Mouse (Mus musculus) spleen, adult 12 weeks (tissue): ENCODE measurements around the gene Asgr1.
"Not testable (repeated sequence)": the region's sequence is repeated elsewhere in the genome, so short reads cannot be mapped to it uniquely, and the experiment has no call there.

ENCODE experiments used
- DNase-seq: peaks from one replicate; pipeline ENCODE4 v3.0.0; 2022; ENCODE audit warnings: low spot score

Gene Asgr1

DNA sequence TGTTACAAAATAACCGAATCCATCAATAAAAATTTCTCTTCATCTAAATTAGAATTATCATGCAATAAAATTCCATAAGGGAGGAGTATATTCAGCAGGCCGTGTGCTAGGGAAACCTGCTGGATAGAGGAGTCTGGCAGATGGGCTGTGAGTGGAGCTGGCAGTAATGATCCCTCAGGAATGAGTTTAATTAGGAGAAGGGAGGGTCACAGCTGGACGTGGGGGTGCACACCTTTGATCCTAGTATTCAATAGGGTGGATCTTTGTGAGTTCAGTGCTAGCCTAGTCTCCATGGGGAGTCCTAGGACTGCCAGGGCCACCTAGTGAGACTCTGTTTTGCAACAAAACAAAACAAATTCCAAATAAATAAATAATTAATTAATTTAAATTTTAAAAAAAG, 14.4 kb downstream of the Asgr1 start:
- DNase-seq = no peak

DNA sequence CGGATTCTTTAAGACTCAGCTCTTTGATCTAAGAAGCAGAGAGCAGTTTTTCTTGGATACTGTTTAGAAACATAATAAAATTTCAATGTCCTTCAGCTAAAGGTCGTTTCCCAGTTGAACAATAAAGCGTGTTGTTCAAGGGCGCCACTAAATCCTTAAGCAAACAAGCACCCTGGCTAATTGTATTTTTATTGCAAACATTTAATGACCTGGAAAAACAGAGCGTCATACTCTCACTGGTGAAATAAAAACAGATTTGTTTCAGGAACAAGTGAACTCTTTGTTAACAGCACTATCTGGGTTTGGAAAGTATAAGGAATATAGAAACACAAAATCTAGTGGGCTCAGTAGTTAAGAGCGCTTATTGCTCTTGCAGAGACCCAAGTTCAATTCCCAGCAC, 16.2 kb downstream of the Asgr1 start:
- DNase-seq = no peak

DNA sequence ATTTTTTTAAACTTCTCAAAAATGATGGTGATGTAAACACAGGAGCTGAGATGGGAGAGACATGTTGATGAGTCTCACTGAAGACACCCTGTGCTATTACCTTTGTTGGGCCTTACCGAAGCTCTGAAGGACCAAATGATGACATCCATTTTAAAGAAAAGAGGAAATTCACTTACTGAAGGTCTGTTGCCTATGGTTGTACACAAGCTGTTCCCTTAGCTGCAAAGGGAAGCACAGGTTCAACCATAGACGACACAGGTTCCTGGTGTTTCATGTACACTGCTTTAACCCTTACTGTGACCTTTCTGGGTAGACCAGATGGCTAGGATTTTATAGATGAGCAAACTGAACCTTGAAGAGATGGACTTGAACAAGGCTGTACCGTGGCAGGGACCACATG, 16.7 kb downstream of the Asgr1 start:
- DNase-seq = not testable (repeated sequence)

DNA sequence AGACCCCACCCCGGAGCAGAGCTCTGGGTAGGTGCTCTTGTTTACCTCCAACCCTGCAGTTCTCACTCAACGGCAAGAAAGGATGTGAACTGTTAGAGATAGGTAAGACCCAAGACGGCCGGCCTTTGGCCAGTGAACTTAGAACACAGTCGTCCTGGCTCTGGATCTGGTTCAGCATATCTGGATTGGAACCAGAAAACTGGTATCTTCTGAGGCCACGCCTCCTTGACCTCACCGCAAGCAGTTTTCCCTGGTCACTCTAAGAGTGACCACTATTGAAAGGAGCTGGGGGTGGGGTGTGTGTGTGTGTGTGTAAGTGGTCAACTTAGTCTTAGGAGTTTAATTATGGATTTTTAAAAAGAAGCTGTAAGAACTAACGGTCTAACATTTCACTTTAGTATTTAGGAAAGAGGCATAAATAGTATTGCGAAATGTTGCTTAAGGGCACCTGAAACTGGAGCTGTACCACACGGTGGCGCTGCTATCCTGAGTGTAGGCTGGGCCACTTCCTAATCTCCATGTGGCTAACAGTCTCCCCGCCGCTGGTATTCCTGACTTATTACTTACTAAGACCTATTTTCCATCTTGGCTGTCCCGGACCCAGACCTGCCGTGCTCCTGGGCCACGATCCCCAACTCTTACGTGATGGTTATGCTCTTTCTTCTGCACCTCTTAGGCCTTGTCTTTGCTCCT, 20.6 kb downstream of the Asgr1 start:
- peak; percentile 50 for DNase-seq

DNA sequence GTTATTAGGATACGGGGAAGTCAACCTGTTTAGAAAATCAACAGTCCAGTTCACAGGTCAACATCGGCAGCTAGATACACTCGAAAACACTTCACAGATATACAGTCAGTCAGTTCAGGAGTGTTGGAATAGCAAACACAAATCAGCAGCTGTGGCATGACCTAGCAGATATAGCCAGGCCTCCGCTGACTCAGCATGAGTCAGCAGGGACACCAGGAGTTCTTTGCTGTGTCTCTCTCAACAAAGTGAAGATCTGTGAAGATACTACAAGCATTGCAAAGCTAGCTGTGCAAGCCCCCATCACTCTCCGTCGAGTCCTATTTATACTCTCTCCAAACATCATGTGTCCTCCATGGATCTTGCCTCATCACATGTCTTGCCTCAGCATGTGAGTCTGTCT, 21.7 kb downstream of the Asgr1 start:
- peak; percentile 53 for DNase-seq

DNA sequence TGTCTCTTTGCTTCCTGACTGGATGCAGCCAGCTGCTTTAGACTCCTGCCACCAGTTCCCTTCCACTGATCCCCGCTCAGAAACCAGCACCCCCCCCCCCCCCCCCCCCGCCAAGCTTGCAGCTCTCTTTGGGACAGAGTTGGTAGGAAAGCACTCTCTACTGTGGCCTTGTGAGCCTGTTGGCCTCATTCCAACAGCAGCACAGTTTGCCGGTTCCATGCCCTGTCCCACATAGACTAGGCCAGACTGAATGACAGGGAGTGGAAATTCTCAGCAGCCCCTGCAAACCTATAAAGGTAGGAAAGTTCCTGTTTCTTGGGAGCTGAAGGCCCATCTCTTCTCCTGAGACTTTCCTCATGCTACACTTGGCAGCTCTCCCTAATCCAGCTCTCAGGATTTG, 23.6 kb downstream of the Asgr1 start:
- DNase-seq = no peak

DNA sequence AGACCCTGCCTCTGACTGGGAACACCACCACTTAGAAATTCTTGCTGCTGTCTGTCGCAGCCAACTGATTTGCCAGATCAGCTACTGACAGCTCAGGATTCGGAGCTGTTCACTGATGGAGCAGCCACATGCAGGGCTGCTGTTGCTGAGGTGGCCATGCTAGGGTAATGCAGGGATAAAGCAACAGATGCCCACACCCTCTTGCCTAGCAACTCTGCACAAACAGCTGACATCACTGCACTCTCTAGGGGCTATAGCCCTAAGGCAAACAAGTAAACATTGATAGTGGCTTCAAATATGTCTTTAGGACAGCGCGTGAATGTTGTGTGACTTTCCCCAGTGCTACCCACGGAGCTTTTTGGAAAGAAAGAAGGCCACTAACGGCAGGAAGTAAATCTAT, 25.3 kb downstream of the Asgr1 start:
- DNase-seq = no peak

DNA sequence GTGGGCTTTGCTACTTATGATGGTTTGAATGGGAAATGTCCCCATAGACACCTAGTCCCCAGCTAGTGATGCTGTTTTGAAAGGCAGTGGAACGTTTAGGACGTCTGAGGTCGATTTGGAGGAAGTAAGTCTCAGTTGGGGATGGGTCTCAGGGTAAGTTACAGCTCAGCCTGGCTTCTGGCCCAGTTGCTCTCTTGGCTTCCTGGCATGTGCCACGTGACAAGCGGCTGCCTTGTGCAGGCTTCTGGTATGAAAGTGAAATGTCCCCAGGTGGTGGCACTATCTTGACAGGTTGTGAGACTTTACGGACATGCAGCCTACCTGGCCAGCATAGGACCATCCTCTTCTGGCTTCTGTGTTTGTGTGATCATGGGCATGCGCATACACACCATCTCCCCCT, 26.0 kb downstream of the Asgr1 start:
- peak; percentile 12 for DNase-seq

DNA sequence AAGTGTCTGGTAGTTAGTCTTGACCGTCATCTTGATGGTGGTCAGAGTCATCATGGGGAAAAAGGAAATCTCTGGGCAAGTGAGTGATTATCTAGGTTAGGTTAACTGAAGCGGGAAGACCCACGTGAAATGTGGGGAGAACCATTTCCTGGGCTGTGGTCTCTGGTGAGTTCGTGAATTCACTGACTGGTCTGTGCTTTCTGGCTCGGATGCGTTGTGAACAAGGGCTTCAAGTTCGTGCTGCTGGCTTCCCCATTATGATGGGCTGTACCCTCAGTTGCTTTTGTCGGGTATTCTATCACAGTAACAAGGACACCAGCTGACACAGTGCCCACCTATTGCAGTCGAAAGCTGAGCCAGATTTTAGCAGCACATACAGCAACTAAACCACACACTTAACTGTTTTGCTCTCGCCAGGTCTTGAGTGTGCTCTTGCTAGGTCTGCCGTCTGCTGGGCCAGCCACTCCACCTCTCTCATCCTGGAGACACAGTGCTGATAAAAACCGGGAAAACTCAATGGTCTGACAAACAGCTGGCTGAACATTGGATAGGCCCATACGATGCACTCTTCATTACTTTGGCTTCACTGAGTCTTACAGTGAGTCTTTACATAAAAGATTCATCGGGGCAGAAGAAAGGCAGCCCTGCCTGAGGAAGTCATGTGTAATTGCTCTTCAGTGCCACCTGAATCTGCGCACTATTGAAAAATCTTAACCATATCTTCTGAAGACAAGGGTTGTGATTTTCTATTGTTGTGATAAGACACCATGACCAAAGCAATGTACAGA, 27.1 kb downstream of the Asgr1 start:
- no peak for DNase-seq

DNA sequence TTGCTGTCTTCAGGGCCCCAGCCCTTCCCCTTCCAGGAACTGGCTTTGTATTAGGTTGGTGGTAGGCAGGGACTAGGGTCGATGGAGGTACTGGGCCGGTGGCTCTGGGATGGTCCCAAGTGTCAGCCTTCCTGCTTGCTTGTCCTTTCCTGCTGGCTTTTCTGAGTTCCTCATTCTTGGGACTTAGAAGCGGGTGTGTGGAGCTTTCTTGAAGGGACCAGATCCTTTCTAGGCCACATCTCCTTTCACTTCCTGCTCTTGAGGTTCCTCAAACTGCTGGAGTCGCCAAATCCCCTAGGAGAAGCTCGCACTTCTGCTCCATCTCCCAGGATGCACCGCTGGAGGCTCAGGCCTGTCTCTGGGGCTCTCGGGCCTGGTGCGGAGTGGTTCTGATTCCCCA, 30.7 kb downstream of the Asgr1 start:
- DNase-seq = no peak

DNA sequence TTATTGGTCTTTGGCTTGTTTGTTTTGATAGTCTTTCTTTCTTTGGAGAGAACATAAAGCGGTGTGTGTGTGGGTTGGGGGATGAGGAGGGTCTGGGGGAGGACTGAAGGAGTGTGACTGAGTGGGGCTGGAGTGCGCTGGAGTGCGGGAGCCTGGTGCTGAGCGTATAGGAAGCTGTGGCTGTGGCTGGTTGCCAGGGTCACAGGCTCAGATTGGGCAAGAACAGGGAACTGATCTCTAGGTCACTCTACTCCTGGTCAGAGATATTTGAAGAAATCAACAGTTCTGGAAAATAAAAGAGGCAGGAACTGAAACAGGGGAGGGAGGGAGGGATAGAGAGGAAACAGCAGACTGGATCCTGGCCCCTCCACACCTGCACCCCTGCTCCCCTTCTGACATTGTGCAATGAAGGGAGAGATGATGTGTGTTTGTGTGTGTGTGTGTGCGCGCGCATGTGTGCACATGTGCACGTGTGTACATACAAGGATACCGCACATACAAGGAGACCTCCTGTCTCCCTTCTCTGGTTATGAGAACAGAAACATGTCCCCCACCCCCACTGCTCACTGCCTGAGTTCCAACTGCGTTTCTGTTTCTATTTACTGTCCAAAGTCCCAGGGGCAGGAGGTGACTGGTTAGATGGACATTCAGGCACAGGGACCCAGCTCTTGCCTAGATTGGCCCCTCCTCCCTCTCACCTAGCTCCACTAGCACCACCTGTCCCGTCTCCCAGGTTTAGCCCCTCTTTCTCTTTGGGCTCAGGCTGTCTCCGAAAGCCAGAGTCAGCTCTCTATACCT, 38.3 kb downstream of the Asgr1 start, which contains the start of gene Asgr2:
Gene Asgr2, plus strand, starts transcription at position 659 of the 798 bp plus-strand sequence.
- no peak for DNase-seq

DNA sequence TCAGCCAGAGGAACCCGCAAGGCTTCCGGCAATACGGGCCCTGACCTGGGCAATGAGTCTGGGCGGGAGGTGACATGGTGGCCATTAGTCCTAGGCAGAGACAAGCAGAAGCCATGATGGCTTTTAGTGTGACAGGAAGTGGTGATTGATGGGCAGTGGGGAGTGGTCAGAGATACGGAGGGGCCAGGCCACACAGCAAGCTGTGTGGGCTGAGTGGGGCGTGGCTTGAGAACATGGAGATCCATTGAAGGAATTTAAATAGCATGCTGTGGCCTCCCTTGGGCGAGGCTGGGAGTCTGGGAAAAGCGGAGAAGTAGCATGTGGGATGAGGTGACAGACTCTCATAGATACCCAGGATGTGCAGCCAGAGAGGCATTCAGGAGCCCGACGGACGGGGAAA, 43.5 kb downstream of the Asgr1 start:
- no peak for DNase-seq

DNA sequence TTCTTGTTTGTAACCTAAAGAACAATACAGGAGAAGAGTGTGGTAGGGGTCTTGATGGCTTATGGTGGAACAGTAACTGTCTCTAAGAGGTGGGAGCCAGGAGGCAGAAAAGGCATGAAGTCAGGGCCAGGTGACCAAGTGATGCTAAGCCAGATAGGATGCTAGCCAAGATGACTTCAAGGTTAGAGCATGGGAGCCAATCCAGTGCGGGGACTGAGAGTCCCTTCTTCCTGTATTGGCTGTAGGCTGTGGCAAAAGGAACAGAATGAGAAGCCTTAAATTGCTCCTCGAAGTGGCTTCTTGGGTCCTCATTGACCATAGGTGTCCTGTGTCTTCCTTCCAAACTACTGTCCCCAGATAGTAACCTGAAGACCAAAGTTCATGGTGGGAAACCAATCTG, 45.2 kb downstream of the Asgr1 start:
- no peak for DNase-seq

DNA sequence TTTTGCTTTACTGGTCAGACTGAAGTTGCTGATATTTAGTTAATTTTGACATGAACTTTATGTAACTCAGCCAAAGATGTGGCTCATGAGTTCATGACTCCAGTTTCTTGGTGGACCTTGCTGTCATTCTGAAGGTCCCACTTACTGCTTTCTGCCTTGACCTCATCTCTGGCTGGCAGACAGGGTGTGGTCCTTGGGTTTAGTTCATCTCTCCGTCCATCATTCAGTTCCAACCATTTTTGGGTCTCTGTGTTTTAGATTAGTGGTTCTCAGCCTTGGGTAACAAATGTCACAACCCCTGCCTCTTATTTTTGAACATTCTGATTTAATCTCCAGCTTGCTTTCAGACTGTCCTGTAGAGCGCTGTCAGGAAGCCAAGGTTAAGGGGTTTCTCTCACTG, 45.9 kb downstream of the Asgr1 start:
- DNase-seq = no peak

DNA sequence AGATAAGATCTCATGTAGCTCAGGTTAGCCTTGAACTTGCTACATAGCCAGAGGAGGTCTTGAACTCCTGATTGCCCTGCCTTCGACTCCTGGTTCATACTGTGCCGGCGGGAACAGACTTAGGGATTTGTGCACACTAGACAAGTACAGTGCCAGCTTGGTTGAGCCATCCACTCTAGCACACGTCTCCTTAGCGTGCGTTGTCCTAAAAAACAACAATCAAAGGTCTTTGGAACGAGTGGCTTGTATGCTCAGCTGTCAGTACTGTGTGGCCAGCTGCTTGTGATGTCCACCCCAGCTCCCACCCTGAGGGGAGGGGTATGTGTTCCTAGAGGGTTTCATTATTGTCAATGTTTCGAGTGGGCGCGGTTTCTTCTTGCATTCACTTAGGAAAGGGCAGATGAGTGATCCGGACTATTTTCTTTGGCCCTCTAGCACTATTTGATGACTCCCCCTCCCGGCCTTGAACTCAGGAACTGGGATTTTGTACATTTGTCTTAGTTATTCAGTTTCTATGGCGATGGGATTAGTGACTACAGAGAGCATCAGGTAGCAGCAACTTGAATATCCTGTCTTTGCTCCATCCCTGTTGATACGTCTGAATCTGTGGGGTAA, 49.9 kb downstream of the Asgr1 start:
- no peak for DNase-seq

DNA sequence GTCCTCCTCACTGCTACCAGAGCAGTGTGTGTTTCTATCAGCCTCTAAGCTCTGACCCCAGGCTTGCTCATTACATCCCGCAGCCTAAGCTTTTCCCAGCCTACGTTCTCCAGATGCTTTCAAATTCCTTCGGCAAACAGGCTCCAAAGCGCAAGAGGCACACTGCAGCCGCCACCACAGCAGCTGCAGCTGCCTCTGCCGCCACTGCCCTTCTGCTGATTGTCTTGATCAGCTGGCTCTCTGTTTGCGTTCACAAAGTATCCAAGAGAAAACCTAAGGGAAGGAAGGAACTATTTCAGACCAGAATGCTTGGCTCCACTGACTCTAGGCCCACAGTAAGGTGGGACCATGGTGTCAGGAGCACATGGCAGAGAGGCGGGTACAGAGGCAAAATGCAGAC, 53.2 kb downstream of the Asgr1 start:
- DNase-seq = no peak
